In the genomic region with DNA sequence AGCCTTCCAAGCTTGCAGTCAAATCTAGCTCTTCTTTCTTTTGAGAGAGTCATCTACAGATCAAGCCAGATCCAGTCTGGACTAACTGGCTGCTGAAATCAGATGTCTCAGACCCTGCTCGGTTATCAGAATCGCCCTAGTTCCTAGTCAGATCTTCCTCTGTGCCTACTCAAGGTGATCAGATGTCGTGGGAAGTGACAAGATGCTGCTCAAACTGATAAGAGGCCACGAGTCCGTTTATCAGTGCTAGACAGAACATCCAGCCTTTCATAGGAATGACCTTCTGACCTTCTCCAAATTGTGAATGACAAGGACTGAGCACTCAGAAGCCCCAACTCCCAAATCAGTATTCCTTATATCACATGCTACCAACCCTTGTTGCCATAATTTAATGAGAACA, we compare ENCODE assay signal across 23 mouse cellular contexts.
"Had no signal": no experiment of that assay in that cellular context is flagged by ENCODE, and none has a peak within 500 bp of the region (broad histone marks: within the 10 kb centered on the region; RNA-seq: fewer than 3 reads in every experiment).

No protein-coding gene starts in this region.

- H3K36me3 ChIP-seq: heart, embryonic 10.5 days; heart, embryonic 12.5 days; hindbrain, embryonic 10.5 days; hindbrain, embryonic 12.5 days; intestine, embryonic 15.5 days; limb, embryonic 10.5 days; limb, embryonic 12.5 days had no signal

- H3K9ac ChIP-seq: heart, embryonic 12.5 days; hindbrain, embryonic 12.5 days; hindbrain, embryonic 14.5 days; intestine, embryonic 15.5 days; limb, embryonic 12.5 days had no signal

- H3K27ac ChIP-seq: heart, embryonic 10.5 days; hindbrain, embryonic 10.5 days; hindbrain, embryonic 12.5 days; hindbrain, embryonic 14.5 days; intestine, embryonic 15.5 days; layer of hippocampus, adult 2 months; left cerebral cortex, adult 2 months; limb, embryonic 10.5 days; limb, embryonic 12.5 days had no signal

- H3K4me3 ChIP-seq: heart, embryonic 10.5 days; heart, embryonic 12.5 days; hindbrain, embryonic 10.5 days; hindbrain, embryonic 12.5 days; intestine, embryonic 15.5 days; layer of hippocampus, adult 2 months; left cerebral cortex, adult 2 months; limb, embryonic 10.5 days; limb, embryonic 12.5 days had no signal

- H3K9me3 ChIP-seq: heart, embryonic 10.5 days; heart, embryonic 12.5 days; hindbrain, embryonic 10.5 days; hindbrain, embryonic 12.5 days; intestine, embryonic 15.5 days; limb, embryonic 10.5 days; limb, embryonic 12.5 days had no signal

- ATAC-seq: hindbrain, embryonic 16.5 days; inflammation-experienced regulatory T-cells, adult 6 months; intestine, embryonic 15.5 days; intestine, postnatal 0 days had no signal

- H3K4me2 ChIP-seq: heart, embryonic 12.5 days; hindbrain, embryonic 12.5 days; hindbrain, embryonic 14.5 days; intestine, embryonic 15.5 days; limb, embryonic 12.5 days had no signal

- DNase-seq: gastrocnemius, postnatal 14 days; gastrocnemius, postnatal 36 days; heart, adult 18-20 months; heart, postnatal 10 days; heart, postnatal 4 days; kidney, adult 18-20 months; kidney, adult 8-10 months; kidney, postnatal 10 days; kidney, postnatal 25 days; kidney, postnatal 4 days had no signal
